Mouse (Mus musculus) kidney, adult 2 months (tissue): ENCODE results near the gene Abca3.

Experiments used
- CTCF ChIP-seq: fragments of 200-500 bp; conservative IDR thresholded peaks from 2 replicates; pipeline ENCODE4 v1.5.1; 2011; ENCODE audit warnings: low read depth, mild to moderate bottlenecking, control low read depth, low read length, moderate library complexity, mixed read lengths; ENCODE audit not compliant: insufficient read depth, insufficient read length
- POLR2A ChIP-seq: fragments of 200-500 bp; IDR thresholded peaks from one replicate; pipeline ENCODE4 v1.6.1; 2011; ENCODE audit warnings: low read depth, low read length, control low read depth

DNA sequence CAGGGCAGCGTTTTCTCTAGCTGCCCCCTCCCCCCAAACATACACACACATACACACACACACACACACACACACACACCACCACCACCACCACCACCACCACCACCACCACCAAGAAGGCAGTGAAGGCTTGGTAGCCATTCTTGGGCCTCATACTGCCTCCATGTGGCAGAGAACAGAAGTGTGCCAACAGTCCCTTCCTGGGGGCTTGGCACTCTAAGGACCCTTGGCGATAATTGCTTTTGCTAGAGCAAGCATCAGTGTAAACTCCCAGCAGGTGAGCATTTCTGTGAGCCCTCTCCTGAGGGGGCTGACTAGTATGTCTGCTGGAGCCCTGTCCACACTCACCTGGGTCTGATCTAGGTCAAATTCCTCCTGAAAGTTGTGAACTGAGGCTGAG lies 89.4 kb downstream of the Abca3 start:
- TF ChIP-seq CTCF (peak; percentile 41), POLR2A (no peak)
